In the genomic region with DNA sequence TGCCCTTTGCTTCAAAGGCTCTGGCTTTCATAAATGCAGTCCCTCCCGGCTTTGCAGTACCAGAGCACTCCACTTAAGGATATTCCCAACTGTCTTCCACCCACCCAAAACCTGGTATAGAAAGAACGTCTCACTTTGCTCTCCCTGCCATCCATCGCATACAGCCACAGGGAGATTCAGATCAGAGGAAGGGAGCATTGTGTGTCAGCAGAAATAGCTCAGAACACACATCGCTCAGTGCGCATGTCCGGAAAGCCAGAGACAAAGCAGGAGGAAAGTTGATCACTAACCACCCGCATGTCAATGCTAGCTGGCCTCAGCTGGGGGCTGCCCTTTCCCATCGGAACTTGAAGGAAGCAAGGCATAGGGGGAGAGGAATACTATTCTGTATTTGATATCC, we compare ENCODE assay signal across 13 mouse cellular contexts. TPM values are rescaled to one million over a fixed set of nuclear protein-coding genes. Genes with fewer than 3 reads are reported as not detected.
DNase-seq lines count a peak whose midpoint lies in the region; ATAC-seq lines count a peak whose summit lies in the region.
"Had no signal": no experiment of that assay in that cellular context is flagged by ENCODE, and none has a peak within 500 bp of the region (broad histone marks: within the 10 kb centered on the region; RNA-seq: fewer than 3 reads in every experiment).

No protein-coding gene starts in this region.

- peak overlapping the region; percentile 45 for H3K9ac ChIP-seq in liver, embryonic 12.5 days
- H3K9ac ChIP-seq in heart, embryonic 11.5 days (ENCODE audit: low read depth, low read length): no peak overlapping the region
- H3K9ac ChIP-seq: lung, embryonic 15.5 days had no signal

- peak; percentile 26 for DNase-seq in layer of hippocampus, adult 9-11 months
- DNase-seq in layer of hippocampus, postnatal 36 days: no peak
- DNase-seq in 416B (ENCODE audit: low read depth) (peak; percentile 85), R1 (ENCODE audit: low read depth, low spot score) (peak; percentile 63)
- DNase-seq in gastrocnemius, postnatal 14 days: no peak
- DNase-seq in cerebellum, adult 18-20 months: no peak
- DNase-seq: cerebellum, adult 11 months; gastrocnemius, postnatal 10 days had no signal

- 0 out of 2 replicates have a peak overlapping the region, but pooled peaks have one; percentile 32 for H3K27ac ChIP-seq in liver, embryonic 12.5 days
- H3K27ac ChIP-seq in heart, embryonic 11.5 days (ENCODE audit: low read depth, low read length): no peak overlapping the region
- H3K27ac ChIP-seq: lung, embryonic 15.5 days had no signal

- H3K27me3 ChIP-seq in liver, embryonic 12.5 days (replicated peaks): no peaks in the 10 kb centered on the region
- no peaks in the 10 kb centered on the region for H3K27me3 ChIP-seq in heart, embryonic 11.5 days (ENCODE audit: control insufficient read depth, insufficient read depth, low read length)
- H3K27me3 ChIP-seq: lung, embryonic 15.5 days had no signal

- H3K4me3 ChIP-seq in liver, embryonic 12.5 days: peak overlapping the region; percentile 36
- H3K4me3 ChIP-seq in heart, embryonic 11.5 days (ENCODE audit: low read depth, low read length): no peak overlapping the region
- H3K4me3 ChIP-seq: lung, embryonic 15.5 days; myocyte had no signal

- ATAC-seq in liver, embryonic 12.5 days: no peak
- no peak for ATAC-seq in heart, embryonic 11.5 days (replicated peaks; ENCODE audit: insufficient number of reproducible peaks, low FRiP score, low TSS enrichment)

- intact Hi-C loops in gastrocnemius, postnatal 14 days (cut with DNase I; ENCODE audit: low total_unique reads): no loop called here

- H3K4me2 ChIP-seq in liver, embryonic 12.5 days: peak overlapping the region; percentile 54
- no peak overlapping the region for H3K4me2 ChIP-seq in heart, embryonic 11.5 days
- H3K4me2 ChIP-seq: lung, embryonic 15.5 days had no signal

- H3K4me1 ChIP-seq in liver, embryonic 12.5 days: peaks cover 31% of the 10 kb centered on the region
- no peaks in the 10 kb centered on the region; the same call in 1 of the 2 replicates for H3K4me1 ChIP-seq in heart, embryonic 11.5 days (ENCODE audit: control insufficient read depth, insufficient read depth, low read length)
- H3K4me1 ChIP-seq: lung, embryonic 15.5 days had no signal

- peaks cover 30% of the 10 kb centered on the region for H3K36me3 ChIP-seq in liver, embryonic 12.5 days
- H3K36me3 ChIP-seq in heart, embryonic 11.5 days (ENCODE audit: control insufficient read depth, insufficient read depth, low read length): peaks cover 9% of the 10 kb centered on the region

- H3K9me3 ChIP-seq in liver, embryonic 12.5 days (replicated peaks): no peaks in the 10 kb centered on the region
- H3K9me3 ChIP-seq in heart, embryonic 11.5 days (replicated peaks; ENCODE audit: control insufficient read depth, low read length): no peaks in the 10 kb centered on the region
- H3K9me3 ChIP-seq: lung, embryonic 15.5 days had no signal

- WGBS in liver, embryonic 12.5 days (ENCODE audit: insufficient replicate concordance): 48% methylated on average over 8 of the region's 8 CpGs
- 73% methylated on average over 8 of the region's 8 CpGs for WGBS in heart, embryonic 11.5 days (ENCODE audit: insufficient replicate concordance)

RNA-seq across cellular contexts. Expression of gene Muc13, which starts 38.5 kb away (rescaled TPM):
- not detected for total RNA-seq in layer of hippocampus, postnatal 36 days (2021)
- 5.2 and 5.5 TPM in 2 replicates for polyA plus RNA-seq in liver, embryonic 12.5 days (2016; fragmentation: Nextera tagmentation; extraction: Ambion mirVana)
- total RNA-seq in gastrocnemius, postnatal 14 days (2021): not detected
- 0.39 and 0.56 TPM in 2 replicates for polyA plus RNA-seq in heart, embryonic 11.5 days (2014; fragmentation: Nextera tagmentation; extraction: Ambion mirVana)
- polyA plus RNA-seq: heart, postnatal 0 days had no signal

Comparison
In these comparisons a context has a peak if more than half of its experiments do, and no peak if none do; other contexts are left out.
1. DNase-seq: peak in layer of hippocampus, adult 9-11 months (single experiment), 416B (single experiment) and R1 (single experiment); none in layer of hippocampus, postnatal 36 days (0 of 2), gastrocnemius, postnatal 14 days (single experiment) and cerebellum, adult 18-20 months (0 of 2).